Mouse (Mus musculus) forebrain, embryonic 10.5 days (tissue): Measurements from ENCODE around the gene Sdhaf1. TPM values are rescaled to one million over a fixed set of nuclear protein-coding genes. Genes with fewer than 3 reads are reported as not detected.

Experiments used
- DNase-seq: peaks from one replicate; pipeline ENCODE4 v3.0.0-alpha.2; 2017; ENCODE audit warnings: low spot score; ENCODE audit errors: extremely low spot score
- H3K27ac ChIP-seq: fragments of 300-500 bp; sonication (generic); 2 replicates; pipeline ENCODE4 v1.5.1; 2016; ENCODE audit warnings: mild to moderate bottlenecking
- H3K27me3 ChIP-seq: fragments of 300-500 bp; sonication (generic); 2 replicates; pipeline ENCODE4 v1.6.1; 2016; ENCODE audit warnings: mild to moderate bottlenecking; ENCODE audit not compliant: poor library complexity, severe bottlenecking
- H3K36me3 ChIP-seq: fragments of 300-500 bp; sonication (generic); replicated peaks from 2 replicates; pipeline ENCODE4 v1.6.1; 2016; ENCODE audit warnings: mild to moderate bottlenecking, moderate library complexity
- H3K4me1 ChIP-seq: fragments of 300-500 bp; sonication (generic); 2 replicates; pipeline ENCODE4 v1.6.1; 2016
- H3K4me3 ChIP-seq: fragments of 300-500 bp; sonication (generic); 2 replicates; pipeline ENCODE4 v1.5.1; 2016; ENCODE audit warnings: mild to moderate bottlenecking, moderate library complexity
- H3K9me3 ChIP-seq: fragments of 300-500 bp; sonication (generic); 2 replicates; pipeline ENCODE4 v1.6.1; 2016; ENCODE audit warnings: mild to moderate bottlenecking, moderate library complexity
- WGBS: fragments of 180-500 bp; shearing (Covaris S2); methylation state at CpG from one replicate; pipeline ENCODE4 v1.1.7; 2016; 5-methylcytosine and 5-hydroxymethylcytosine counted together
- polyA plus RNA-seq: library from polyadenylated mRNA; unstranded; fragments of >200 nt; fragmentation: Nextera tagmentation; extraction: Ambion mirVana; gene quantifications from 2 replicates; pipeline ENCODE4 v1.2.1, GENCODE M21; 2016

Sdhaf1 gene
- 17.3 and 19.5 TPM in 2 replicates for polyA plus RNA-seq

- 77% methylated on average over 3 of the region's 3 CpGs for WGBS
- H3K27ac ChIP-seq: peak within 1 kb of the TSS; percentile 90
Measured at GRCm38 (mm10) chr7:30323795-30324194, at the start of gene Sdhaf1. Gene Sdhaf1 (minus strand): TSS chr7:30323895.

GRCm38 (mm10) chr7:30367466-30367865 lies 43.8 kb upstream of the Sdhaf1 start:
- no peaks in the 10 kb centered on the region for H3K36me3 ChIP-seq
- peaks cover 15% of the 10 kb centered on the region for H3K4me1 ChIP-seq
- WGBS: 78% methylated on average over 2 of the region's 2 CpGs
- peaks cover 20% of the 10 kb centered on the region for H3K27me3 ChIP-seq
- H3K9me3 ChIP-seq: no peaks in the 10 kb centered on the region
- H3K4me3 ChIP-seq: no peak overlapping the region
- H3K27ac ChIP-seq: no peak overlapping the region
- DNase-seq: no peak

More at GRCm38 (mm10) chr7:30323795-30324194, at the start of gene Sdhaf1:
- H3K4me1 ChIP-seq: peaks cover 26% of the 10 kb centered on the region
- H3K36me3 ChIP-seq: peaks cover 12% of the 10 kb centered on the region; the same call in 1 of the 2 replicates
- H3K9me3 ChIP-seq: peaks cover 3% of the 10 kb centered on the region; the same call in 1 of the 2 replicates
- no peak for DNase-seq
- peak within 1 kb of the TSS; percentile 88 for H3K4me3 ChIP-seq
- H3K27me3 ChIP-seq: peaks cover 6% of the 10 kb centered on the region

- H3K4me3 ChIP-seq: peak overlapping the region; percentile 87
- no peak for DNase-seq
- peaks cover 10% of the 10 kb centered on the region for H3K9me3 ChIP-seq
- peaks cover 20% of the 10 kb centered on the region for H3K27me3 ChIP-seq
- H3K4me1 ChIP-seq: peaks cover 50% of the 10 kb centered on the region
- WGBS: 72% methylated on average over 6 of the region's 6 CpGs
- H3K27ac ChIP-seq: no peak overlapping the region
- H3K36me3 ChIP-seq: peaks cover 19% of the 10 kb centered on the region
Measured at GRCm38 (mm10) chr7:30363344-30363738, 39.6 kb upstream of the Sdhaf1 start.

- H3K4me3 ChIP-seq: peak within 1 kb of the TSS; percentile 87
- peak within 1 kb of the TSS; percentile 91 for H3K27ac ChIP-seq
- DNase-seq: peak; percentile 69
- H3K36me3 ChIP-seq: peaks cover 19% of the 10 kb centered on the region
- H3K27me3 ChIP-seq: peaks cover 20% of the 10 kb centered on the region
- peaks cover 10% of the 10 kb centered on the region for H3K9me3 ChIP-seq
- peaks cover 52% of the 10 kb centered on the region for H3K4me1 ChIP-seq
- WGBS: 1% methylated on average over 50 of the region's 55 CpGs
Measured at GRCm38 (mm10) chr7:30362652-30363343, 39.1 kb upstream of the Sdhaf1 start, which contains the start of gene Lrfn3. Gene Lrfn3 (minus strand): TSS chr7:30362772.

GRCm38 (mm10) chr7:30360028-30360427 lies 36.3 kb upstream of the Sdhaf1 start:
- Histone ChIP-seq H3K27ac (no peak overlapping the region), H3K4me1 (peaks cover 49% of the 10 kb centered on the region), H3K4me3 (peak overlapping the region; percentile 7; the same call in 1 of the 2 replicates), H3K27me3 (peaks cover 16% of the 10 kb centered on the region), H3K9me3 (peaks cover 10% of the 10 kb centered on the region), H3K36me3 (peaks cover 37% of the 10 kb centered on the region)
- WGBS: 94% methylated on average over 17 of the region's 17 CpGs
- no peak for DNase-seq

- DNase-seq: no peak
- H3K4me3 ChIP-seq: no peak overlapping the region
- WGBS: 89% methylated on average over 31 of the region's 31 CpGs
- H3K27me3 ChIP-seq: peaks cover 11% of the 10 kb centered on the region
- no peak overlapping the region for H3K27ac ChIP-seq
- H3K4me1 ChIP-seq: peaks cover 49% of the 10 kb centered on the region
- H3K9me3 ChIP-seq: peaks cover 10% of the 10 kb centered on the region
- peaks cover 39% of the 10 kb centered on the region for H3K36me3 ChIP-seq
Measured at GRCm38 (mm10) chr7:30359276-30359865, 35.7 kb upstream of the Sdhaf1 start.

GRCm38 (mm10) chr7:30358378-30359186 lies 34.9 kb upstream of the Sdhaf1 start:
- Histone ChIP-seq H3K4me3 (no peak overlapping the region), H3K4me1 (peaks cover 54% of the 10 kb centered on the region), H3K27ac (peak overlapping the region; percentile 11; the same call in 1 of the 2 replicates), H3K27me3 (peaks cover 3% of the 10 kb centered on the region), H3K36me3 (peaks cover 39% of the 10 kb centered on the region), H3K9me3 (peaks cover 10% of the 10 kb centered on the region)
- no peak for DNase-seq
- 81% methylated on average over 7 of the region's 7 CpGs for WGBS

GRCm38 (mm10) chr7:30354059-30354458 lies 30.4 kb upstream of the Sdhaf1 start:
- H3K27ac ChIP-seq: 0 out of 2 replicates have a peak overlapping the region, but pooled peaks have one; percentile 25
- WGBS: 76% methylated on average over 4 of the region's 4 CpGs
- H3K9me3 ChIP-seq: no peaks in the 10 kb centered on the region
- H3K4me1 ChIP-seq: peaks cover 11% of the 10 kb centered on the region
- H3K4me3 ChIP-seq: no peak overlapping the region
- H3K36me3 ChIP-seq: peaks cover 21% of the 10 kb centered on the region
- peaks cover 13% of the 10 kb centered on the region for H3K27me3 ChIP-seq
- no peak for DNase-seq

- H3K36me3 ChIP-seq: peaks cover 19% of the 10 kb centered on the region
- peak; percentile 47 for DNase-seq
- peaks cover 10% of the 10 kb centered on the region for H3K4me1 ChIP-seq
- H3K27me3 ChIP-seq: peaks cover 20% of the 10 kb centered on the region
- WGBS: 23% methylated on average over 6 of the region's 6 CpGs
- H3K4me3 ChIP-seq: no peak overlapping the region
- no peak overlapping the region for H3K27ac ChIP-seq
- no peaks in the 10 kb centered on the region for H3K9me3 ChIP-seq
Measured at GRCm38 (mm10) chr7:30353279-30353822, 29.7 kb upstream of the Sdhaf1 start.

- 2% methylated on average over 30 of the region's 30 CpGs for WGBS
- Histone ChIP-seq H3K4me1 (peaks cover 3% of the 10 kb centered on the region), H3K36me3 (no peaks in the 10 kb centered on the region), H3K27me3 (peaks cover 42% of the 10 kb centered on the region), H3K4me3 (peak overlapping the region; percentile 16), H3K27ac (no peak overlapping the region), H3K9me3 (no peaks in the 10 kb centered on the region)
- DNase-seq: peak; percentile 69
Measured at GRCm38 (mm10) chr7:30347828-30348227, 24.1 kb upstream of the Sdhaf1 start.

- 26% methylated on average over 21 of the region's 21 CpGs for WGBS
Measured at GRCm38 (mm10) chr7:30346635-30347379, 23.1 kb upstream of the Sdhaf1 start.

More at GRCm38 (mm10) chr7:30346635-30347379, 23.1 kb upstream of the Sdhaf1 start:
- Histone ChIP-seq H3K27me3 (peaks cover 42% of the 10 kb centered on the region), H3K36me3 (no peaks in the 10 kb centered on the region), H3K27ac (no peak overlapping the region), H3K9me3 (no peaks in the 10 kb centered on the region), H3K4me1 (peaks cover 3% of the 10 kb centered on the region; the same call in 1 of the 2 replicates), H3K4me3 (no peak overlapping the region)
- peak; percentile 72 for DNase-seq
